Mouse (Mus musculus) embryonic facial prominence, embryonic 12.5 days (tissue): ENCODE measurements at regions not wholly inside any gene's neighbourhood (a gene's known extent, or its start where the extent isn't known, plus 50 kb on each side); places are given as distances from the start of the nearest gene placed in this dataset.

Experiments
- ATAC-seq: fragments of 200-750 bp; cut with Nextera tagmentation; 2 replicates; pipeline ENCODE4 v1.8.0; 2017; ENCODE audit not compliant: insufficient number of reproducible peaks, insufficient read depth, low FRiP score, low TSS enrichment
- H3K27ac ChIP-seq: fragments of 300-500 bp; sonication (generic); 2 replicates; pipeline ENCODE4 v1.5.1; 2016; ENCODE audit warnings: mild to moderate bottlenecking
- H3K27me3 ChIP-seq: fragments of 300-500 bp; sonication (generic); 2 replicates; pipeline ENCODE4 v1.6.1; 2016; ENCODE audit warnings: mild to moderate bottlenecking, moderate library complexity
- H3K36me3 ChIP-seq: fragments of 300-500 bp; sonication (generic); 2 replicates; pipeline ENCODE4 v1.6.1; 2016; ENCODE audit warnings: mild to moderate bottlenecking
- H3K4me1 ChIP-seq: fragments of 300-500 bp; sonication (generic); 2 replicates; pipeline ENCODE4 v1.6.1; 2016
- H3K4me2 ChIP-seq: fragments of 300-500 bp; sonication (generic); replicated peaks from 2 replicates; pipeline ENCODE4 v1.6.1; 2016; ENCODE audit warnings: mild to moderate bottlenecking, moderate library complexity
- H3K4me3 ChIP-seq: fragments of 300-500 bp; sonication (generic); 2 replicates; pipeline ENCODE4 v1.5.1; 2016; ENCODE audit warnings: mild to moderate bottlenecking
- H3K9ac ChIP-seq: fragments of 300-500 bp; sonication (generic); 2 replicates; pipeline ENCODE4 v1.6.1; 2016; ENCODE audit warnings: mild to moderate bottlenecking, moderate library complexity
- H3K9me3 ChIP-seq: fragments of 300-500 bp; sonication (generic); 2 replicates; pipeline ENCODE4 v1.6.1; 2016; ENCODE audit warnings: mild to moderate bottlenecking, moderate library complexity
- WGBS: fragments of 180-500 bp; shearing (Covaris S2); methylation state at CpG from one replicate; pipeline ENCODE4 v1.1.7; 2016; 5-methylcytosine and 5-hydroxymethylcytosine counted together

GRCm38 (mm10) chr8:34622177-34623114 lies 510.9 kb upstream of the Gm10131 start:
- H3K4me1 ChIP-seq, result peaks cover 9% of the 10 kb centered on the region; the same call in 1 of the 2 replicates
- no peak overlapping the region for H3K4me3 ChIP-seq
- no peak overlapping the region for H3K27ac ChIP-seq
- no peak overlapping the region for H3K9ac ChIP-seq
- H3K9me3 ChIP-seq, result no peaks in the 10 kb centered on the region
- H3K36me3 ChIP-seq, result no peaks in the 10 kb centered on the region
- no peak overlapping the region for H3K4me2 ChIP-seq
- no peak for ATAC-seq
- WGBS, result 81% methylated on average over 25 of the region's 25 CpGs
- no peaks in the 10 kb centered on the region for H3K27me3 ChIP-seq

- Histone ChIP-seq H3K4me2 (no peak overlapping the region), H3K4me3 (no peak overlapping the region), H3K9ac (no peak overlapping the region), H3K27ac (no peak overlapping the region), H3K27me3 (no peaks in the 10 kb centered on the region), H3K36me3 (no peaks in the 10 kb centered on the region), H3K4me1 (peaks cover 9% of the 10 kb centered on the region; the same call in 1 of the 2 replicates), H3K9me3 (no peaks in the 10 kb centered on the region)
- 15% methylated on average over 4 of the region's 5 CpGs for WGBS
- ATAC-seq, result no peak
Observed at GRCm38 (mm10) chr8:34618046-34618445, 506.5 kb upstream of the Gm10131 start.

DNA sequence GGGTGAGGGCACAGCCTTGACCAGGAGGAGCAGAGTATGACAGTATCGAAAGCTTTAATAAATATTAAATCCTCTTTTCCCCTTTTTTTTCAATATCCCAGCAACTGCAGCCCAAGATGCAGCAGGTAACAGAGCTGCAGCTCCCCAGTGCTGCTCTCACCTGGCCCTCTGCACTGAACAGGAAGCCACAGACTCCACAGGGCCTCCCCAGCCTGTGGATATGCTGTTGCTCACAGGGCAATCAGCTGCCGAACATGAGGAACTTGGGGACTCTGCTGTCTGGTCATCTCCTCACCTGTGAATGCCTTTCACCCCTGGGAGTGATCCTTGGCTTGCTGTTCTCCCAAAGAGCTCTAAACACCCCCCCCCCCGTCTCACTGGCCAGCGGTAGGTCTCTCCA lies 503.4 kb upstream of the Gm10131 start:
- peaks cover 9% of the 10 kb centered on the region; the same call in 1 of the 2 replicates for H3K4me1 ChIP-seq
- no peaks in the 10 kb centered on the region for H3K36me3 ChIP-seq
- H3K9me3 ChIP-seq, result no peaks in the 10 kb centered on the region
- no peak overlapping the region for H3K4me2 ChIP-seq
- H3K27ac ChIP-seq, result no peak overlapping the region
- H3K4me3 ChIP-seq, result no peak overlapping the region
- 68% methylated on average over 4 of the region's 4 CpGs for WGBS
- no peak overlapping the region for H3K9ac ChIP-seq
- no peaks in the 10 kb centered on the region for H3K27me3 ChIP-seq
- ATAC-seq, result no peak

DNA sequence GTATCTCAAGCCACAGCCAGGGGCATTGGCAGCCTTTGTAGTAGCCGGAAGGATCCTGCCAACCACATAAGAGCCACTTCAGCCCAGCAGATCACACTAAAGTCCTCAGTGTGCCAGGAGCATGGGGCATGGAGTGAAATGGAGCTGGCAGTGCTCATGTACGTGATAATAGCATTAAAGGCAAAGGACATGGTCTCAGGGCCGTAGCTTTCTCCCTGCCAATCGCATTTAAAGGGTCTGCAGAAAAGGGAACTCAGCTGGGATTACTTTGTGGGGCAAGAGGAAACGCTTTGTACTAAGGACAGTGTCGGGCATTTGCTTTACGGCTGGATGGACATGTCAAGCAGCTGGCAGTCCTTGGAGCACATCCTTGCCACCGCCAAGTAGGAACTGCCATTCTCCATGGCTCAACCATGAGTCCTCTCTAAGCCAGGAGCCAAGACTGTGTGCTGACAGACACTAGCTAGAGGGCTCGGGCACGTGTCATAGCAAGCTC lies 502.5 kb upstream of the Gm10131 start:
- 56% methylated on average over 10 of the region's 10 CpGs for WGBS
- H3K27me3 ChIP-seq, result no peaks in the 10 kb centered on the region
- no peak overlapping the region for H3K9ac ChIP-seq
- peaks cover 9% of the 10 kb centered on the region; the same call in 1 of the 2 replicates for H3K4me1 ChIP-seq
- no peak overlapping the region for H3K27ac ChIP-seq
- no peaks in the 10 kb centered on the region for H3K36me3 ChIP-seq
- no peak for ATAC-seq
- no peaks in the 10 kb centered on the region for H3K9me3 ChIP-seq
- H3K4me2 ChIP-seq, result no peak overlapping the region
- H3K4me3 ChIP-seq, result no peak overlapping the region

DNA sequence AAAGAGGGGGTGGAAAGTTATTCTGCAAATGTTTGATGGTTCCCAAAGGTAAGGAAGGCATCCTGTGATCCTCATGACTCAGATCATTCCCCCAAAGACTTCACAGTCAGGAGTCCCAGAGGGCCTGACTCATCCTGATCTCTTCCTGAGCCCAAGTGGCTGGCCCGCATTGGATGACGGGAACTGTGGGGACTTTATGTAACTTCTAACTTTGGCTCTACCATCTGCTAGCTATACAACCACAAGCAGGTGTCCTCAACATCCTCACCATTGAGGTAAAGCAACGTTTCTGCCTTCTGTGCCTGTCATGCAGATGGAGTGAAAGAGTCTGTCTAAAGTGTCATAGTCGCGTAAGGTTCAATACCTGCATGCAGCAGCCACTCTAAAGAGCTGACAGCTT lies 501.6 kb upstream of the Gm10131 start:
- WGBS, result 83% methylated on average over 5 of the region's 5 CpGs
- Histone ChIP-seq H3K4me2 (no peak overlapping the region), H3K27me3 (no peaks in the 10 kb centered on the region), H3K4me1 (peaks cover 7% of the 10 kb centered on the region; the same call in 1 of the 2 replicates), H3K4me3 (no peak overlapping the region), H3K36me3 (no peaks in the 10 kb centered on the region), H3K27ac (no peak overlapping the region), H3K9ac (no peak overlapping the region), H3K9me3 (no peaks in the 10 kb centered on the region)
- ATAC-seq, result no peak

GRCm38 (mm10) chr8:34612396-34612795 lies 500.9 kb upstream of the Gm10131 start:
- Histone ChIP-seq H3K4me1 (no peaks in the 10 kb centered on the region; the same call in 1 of the 2 replicates), H3K9me3 (no peaks in the 10 kb centered on the region), H3K4me3 (no peak overlapping the region), H3K9ac (no peak overlapping the region), H3K27me3 (no peaks in the 10 kb centered on the region), H3K4me2 (no peak overlapping the region), H3K27ac (no peak overlapping the region), H3K36me3 (no peaks in the 10 kb centered on the region)
- no peak for ATAC-seq
- WGBS, result 78% methylated on average over 3 of the region's 3 CpGs

DNA sequence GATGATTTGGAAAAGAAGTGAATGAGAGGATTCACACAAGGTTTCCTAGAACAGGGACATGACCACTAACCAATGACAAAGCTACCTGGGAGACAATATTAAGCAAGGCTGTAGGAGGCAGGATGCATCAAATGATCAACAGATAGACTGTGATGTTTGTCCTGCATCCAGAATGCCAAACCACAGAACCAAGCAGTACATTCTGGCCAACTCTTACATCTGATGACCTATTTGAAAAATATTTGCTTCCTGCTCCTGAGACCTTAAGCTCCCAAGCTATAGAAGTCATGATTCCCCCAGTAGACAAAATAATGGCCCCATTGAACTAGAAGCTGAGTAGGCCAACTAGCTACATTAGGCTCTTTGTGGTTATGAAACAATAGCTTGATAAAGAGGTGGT lies 498.6 kb upstream of the Gm10131 start:
- no peaks in the 10 kb centered on the region for H3K36me3 ChIP-seq
- H3K4me1 ChIP-seq, result no peaks in the 10 kb centered on the region; the same call in 1 of the 2 replicates
- H3K9ac ChIP-seq, result no peak overlapping the region
- H3K27me3 ChIP-seq, result no peaks in the 10 kb centered on the region
- no peak for ATAC-seq
- no peak overlapping the region for H3K27ac ChIP-seq
- no peaks in the 10 kb centered on the region for H3K9me3 ChIP-seq
- no peak overlapping the region for H3K4me3 ChIP-seq
- H3K4me2 ChIP-seq, result no peak overlapping the region

DNA sequence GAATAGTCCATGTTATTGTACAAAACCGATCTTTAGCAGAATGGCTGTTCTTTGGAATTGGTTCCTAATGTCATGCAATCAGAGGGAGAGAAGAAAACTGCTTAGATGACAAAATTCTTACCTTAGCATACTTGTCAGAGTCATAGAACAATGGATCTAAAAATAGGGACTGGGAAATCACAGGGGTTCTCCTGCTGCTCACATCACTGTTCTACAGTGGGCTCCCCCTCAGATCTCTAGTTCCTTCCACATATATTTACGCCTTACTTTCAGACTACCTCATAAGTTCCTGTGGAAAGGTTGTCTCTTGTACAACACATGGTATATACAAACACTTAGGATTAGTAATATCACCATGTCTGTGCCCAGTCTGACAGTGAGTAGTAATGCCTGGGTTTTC lies 495.9 kb upstream of the Gm10131 start:
- Histone ChIP-seq H3K4me3 (no peak overlapping the region), H3K27ac (no peak overlapping the region), H3K4me2 (no peak overlapping the region), H3K27me3 (no peaks in the 10 kb centered on the region), H3K36me3 (no peaks in the 10 kb centered on the region), H3K9me3 (no peaks in the 10 kb centered on the region), H3K4me1 (no peaks in the 10 kb centered on the region), H3K9ac (no peak overlapping the region)
- no peak for ATAC-seq
- WGBS, result 90% methylated on average over 2 of the region's 2 CpGs

DNA sequence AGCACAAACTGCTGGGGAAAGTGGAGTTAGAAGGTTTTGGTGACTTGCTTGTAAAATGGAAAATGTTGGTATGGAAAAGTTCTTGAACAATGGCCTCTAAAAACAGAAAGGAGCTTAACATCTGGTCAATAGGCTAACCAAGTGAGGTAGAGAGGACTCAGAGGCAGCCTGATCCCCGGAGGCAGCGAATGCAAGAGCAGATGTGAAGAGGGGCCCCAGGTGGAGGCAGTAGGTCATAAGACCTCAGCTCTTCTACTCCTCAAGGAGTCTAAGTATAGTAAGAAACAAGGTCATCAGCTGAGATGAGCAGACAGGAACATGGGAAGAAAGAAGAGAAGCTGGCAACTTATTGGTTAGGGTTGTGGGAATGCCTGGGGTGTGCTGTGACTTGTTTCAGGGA lies 493.5 kb upstream of the Gm10131 start:
- Histone ChIP-seq H3K9ac (no peak overlapping the region), H3K36me3 (no peaks in the 10 kb centered on the region), H3K9me3 (no peaks in the 10 kb centered on the region), H3K4me2 (no peak overlapping the region), H3K4me1 (no peaks in the 10 kb centered on the region), H3K27ac (no peak overlapping the region), H3K4me3 (no peak overlapping the region), H3K27me3 (no peaks in the 10 kb centered on the region)
- no peak for ATAC-seq
- WGBS, result 89% methylated on average over 2 of the region's 2 CpGs

GRCm38 (mm10) chr8:34604581-34604980 lies 493.0 kb upstream of the Gm10131 start:
- WGBS, result 75% methylated on average over 2 of the region's 2 CpGs
- Histone ChIP-seq H3K9me3 (no peaks in the 10 kb centered on the region), H3K9ac (no peak overlapping the region), H3K27ac (no peak overlapping the region), H3K4me1 (no peaks in the 10 kb centered on the region), H3K4me2 (no peak overlapping the region), H3K4me3 (no peak overlapping the region), H3K36me3 (no peaks in the 10 kb centered on the region), H3K27me3 (no peaks in the 10 kb centered on the region)
- no peak for ATAC-seq

DNA sequence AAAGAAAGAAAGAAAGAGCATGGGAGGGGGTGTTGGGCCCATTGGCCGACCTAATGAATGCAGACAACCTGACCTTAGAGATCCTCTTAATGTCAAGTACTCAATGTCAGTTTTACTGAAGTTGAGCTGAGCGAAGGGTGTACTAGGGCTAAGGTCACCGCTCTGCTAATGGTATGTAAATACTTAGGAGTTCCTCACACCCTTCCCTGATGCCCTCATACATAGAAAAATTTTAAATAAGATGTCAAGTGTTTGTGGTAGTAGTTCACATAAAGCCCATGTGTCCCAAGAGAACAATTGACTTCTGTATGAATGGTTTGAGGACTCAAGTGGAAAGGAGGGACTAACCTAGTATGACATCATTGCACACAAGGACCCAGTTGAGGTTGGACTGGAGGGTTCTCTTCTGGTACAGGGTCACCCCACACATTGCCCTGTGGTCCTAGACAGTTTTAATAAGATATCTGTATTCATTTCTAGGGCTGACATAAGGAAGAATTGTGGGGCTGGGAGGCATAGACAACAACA lies 490.0 kb upstream of the Gm10131 start:
- no peaks in the 10 kb centered on the region for H3K9me3 ChIP-seq
- H3K4me1 ChIP-seq, result no peaks in the 10 kb centered on the region
- no peak overlapping the region for H3K9ac ChIP-seq
- no peaks in the 10 kb centered on the region for H3K27me3 ChIP-seq
- H3K4me3 ChIP-seq, result no peak overlapping the region
- H3K4me2 ChIP-seq, result no peak overlapping the region
- no peak for ATAC-seq
- H3K36me3 ChIP-seq, result no peaks in the 10 kb centered on the region
- 73% methylated on average over 3 of the region's 3 CpGs for WGBS
- H3K27ac ChIP-seq, result no peak overlapping the region

- H3K27ac ChIP-seq, result no peak overlapping the region
- 56% methylated on average over 5 of the region's 5 CpGs for WGBS
- no peak overlapping the region for H3K4me3 ChIP-seq
- H3K27me3 ChIP-seq, result no peaks in the 10 kb centered on the region
- no peaks in the 10 kb centered on the region for H3K36me3 ChIP-seq
- no peaks in the 10 kb centered on the region for H3K4me1 ChIP-seq
- no peak overlapping the region for H3K4me2 ChIP-seq
- H3K9ac ChIP-seq, result no peak overlapping the region
- ATAC-seq, result no peak
- H3K9me3 ChIP-seq, result no peaks in the 10 kb centered on the region
Observed at GRCm38 (mm10) chr8:34600880-34601279, 489.3 kb upstream of the Gm10131 start.
